Mouse (Mus musculus): ENCODE measurements around the gene Anp32b. TPM values are rescaled to one million over a fixed set of nuclear protein-coding genes. Genes with fewer than 3 reads are reported as not detected.

Anp32b gene
- 183 TPM for polyA plus RNA-seq (2021)

DNA sequence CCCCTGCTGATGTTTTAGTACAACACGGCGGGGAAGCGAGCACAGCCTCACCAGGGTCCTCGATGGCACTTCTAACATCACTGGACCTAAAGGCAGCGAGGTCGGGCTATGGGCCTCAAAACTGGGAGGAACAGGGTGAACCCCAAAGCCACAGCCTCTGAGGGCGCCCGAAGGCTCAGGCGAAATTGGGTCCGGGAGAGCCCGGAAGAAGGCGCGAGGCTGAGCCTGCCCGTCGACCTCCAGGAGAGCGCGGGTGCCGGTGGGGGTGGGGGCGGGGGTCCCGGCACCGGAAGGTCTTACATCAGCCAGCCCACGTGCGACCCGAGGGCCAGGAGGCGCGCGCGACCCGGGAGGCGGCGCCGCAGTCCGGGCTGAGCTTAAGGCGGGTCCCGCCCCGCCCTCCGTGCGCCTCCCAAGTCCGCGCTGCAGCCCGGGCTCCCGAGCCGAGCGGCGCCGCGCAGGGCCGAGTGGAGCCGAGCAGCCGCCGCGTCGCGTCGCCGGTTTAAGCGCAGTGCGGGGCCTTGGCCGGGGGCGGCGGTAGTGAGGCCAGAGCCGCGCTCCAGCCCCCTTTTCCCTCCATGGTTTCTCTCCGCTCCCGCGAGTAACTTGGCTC is at the start of gene Anp32b:
Gene Anp32b, plus strand, starts transcription at position 384 of the 613 bp plus-strand sequence.
- in situ Hi-C loops (cut with MboI; ENCODE audit: low pct_unique_long_range_greater_than_20kb): no loop called here
- peak; percentile 94 for ATAC-seq
- ChIA-PET POLR2A (interaction anchor here (0.6 to 1.0 kb wide), 2 partner anchors 60 to 61 kb away, joined by 3 to 5 read pairs; partner anchors contain the start of gene Trmo), CTCF (interaction anchor here (1.2 to 1.6 kb wide), 2 partner anchors 13 to 60 kb away, joined by 4 read pairs; no protein-coding TSS in a partner anchor)
- TF ChIP-seq CTCF (IDR thresholded peaks at IDR 0.05): peak; percentile 95
- no peak for DNase-seq (ENCODE audit: low read depth, low spot score)
- H3K27me3 ChIP-seq: no peaks in the 10 kb centered on the region

DNA sequence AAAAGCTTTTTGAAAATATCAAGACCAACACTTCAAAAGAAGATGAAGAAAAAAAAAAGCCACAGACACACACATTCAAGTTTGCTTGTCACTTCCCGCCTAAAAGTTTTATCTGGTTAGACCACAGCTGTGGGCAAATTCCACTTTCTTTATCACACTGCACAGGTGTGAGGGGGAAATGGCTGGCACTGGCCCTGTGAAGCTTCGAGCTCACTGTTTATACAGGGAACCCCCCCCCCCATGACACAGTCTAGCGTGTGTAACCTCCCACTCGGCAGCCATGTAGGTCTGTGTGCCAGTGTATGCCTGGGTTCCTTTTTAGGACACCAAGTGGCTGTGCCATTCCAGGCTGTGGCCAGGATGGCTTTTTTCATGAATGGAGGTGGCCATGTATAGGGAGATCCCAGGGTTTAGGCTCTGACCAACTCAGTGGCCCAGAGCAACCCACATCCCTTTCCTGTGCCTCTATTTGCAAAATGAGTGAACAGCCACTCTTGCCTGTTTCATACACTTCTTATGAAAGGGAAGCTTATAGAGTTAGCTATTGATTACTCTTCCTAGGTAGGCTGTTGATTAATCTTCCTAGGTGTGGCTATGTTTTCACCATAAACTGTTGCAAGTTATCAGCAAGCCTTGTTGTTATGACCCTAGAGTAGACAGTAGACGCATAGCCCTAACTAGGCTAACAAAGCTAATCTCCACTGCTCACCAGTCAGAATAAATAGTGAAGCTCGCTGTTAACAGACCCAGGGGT is 46.5 kb upstream of the Anp32b start:
- ChIA-PET CTCF (interaction anchor here (0.6 to 2.7 kb wide), 4 partner anchors 10 to 15 kb away, joined by 3 to 13 read pairs (median 3); partner anchors contain the start of gene Trmo), POLR2A (no interaction called here)
- in situ Hi-C loops (cut with MboI; ENCODE audit: low pct_unique_long_range_greater_than_20kb): no loop called here
- H3K27me3 ChIP-seq: peaks cover 3% of the 10 kb centered on the region
- no peak for DNase-seq (ENCODE audit: low read depth, low spot score)
- no peak for ATAC-seq
- TF ChIP-seq CTCF (IDR thresholded peaks at IDR 0.05): no peak

DNA sequence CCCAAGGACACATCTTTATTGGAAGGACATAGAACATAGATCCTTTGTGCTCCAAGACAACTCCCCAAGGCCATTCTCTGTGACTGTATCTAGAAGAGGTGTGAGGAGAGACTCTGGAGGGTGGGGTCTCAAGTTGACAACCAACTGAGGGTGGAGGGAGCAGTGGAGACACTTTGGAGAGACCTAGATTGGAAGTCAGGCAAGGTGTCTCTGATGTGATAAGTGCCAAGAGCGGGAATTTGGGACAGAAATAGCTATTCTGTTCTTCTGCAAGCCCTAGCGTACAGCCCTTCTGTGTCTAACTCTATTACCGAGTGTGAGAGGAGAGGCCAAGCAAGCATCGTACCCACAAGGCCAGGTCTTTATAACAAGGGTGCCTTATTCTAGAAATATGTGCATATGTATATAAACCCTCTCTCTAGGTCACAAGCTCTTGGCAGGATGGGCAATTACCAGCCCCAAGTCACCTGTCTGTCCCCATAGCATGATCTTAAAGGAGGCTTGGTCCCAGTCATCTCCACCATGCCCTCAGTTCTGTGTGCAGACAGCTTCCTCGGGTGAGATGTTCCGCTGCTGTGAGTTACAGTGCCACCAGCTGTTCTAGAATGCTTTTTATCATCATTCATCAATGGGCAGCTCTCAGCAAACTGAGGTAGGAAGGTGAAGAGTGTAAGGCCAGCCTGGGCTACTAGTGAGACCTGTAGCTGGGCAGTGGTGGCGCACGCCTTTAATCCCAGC is 43.6 kb upstream of the Anp32b start:
- ATAC-seq (no peak), DNase-seq (ENCODE audit: low read depth, low spot score) (no peak)
- no peak for TF ChIP-seq CTCF (IDR thresholded peaks at IDR 0.05)
- CTCF ChIA-PET: no interaction called here
- peaks cover 6% of the 10 kb centered on the region for H3K27me3 ChIP-seq
- in situ Hi-C loops (cut with MboI; ENCODE audit: low pct_unique_long_range_greater_than_20kb): no loop called here
- POLR2A ChIA-PET: no interaction called here

DNA sequence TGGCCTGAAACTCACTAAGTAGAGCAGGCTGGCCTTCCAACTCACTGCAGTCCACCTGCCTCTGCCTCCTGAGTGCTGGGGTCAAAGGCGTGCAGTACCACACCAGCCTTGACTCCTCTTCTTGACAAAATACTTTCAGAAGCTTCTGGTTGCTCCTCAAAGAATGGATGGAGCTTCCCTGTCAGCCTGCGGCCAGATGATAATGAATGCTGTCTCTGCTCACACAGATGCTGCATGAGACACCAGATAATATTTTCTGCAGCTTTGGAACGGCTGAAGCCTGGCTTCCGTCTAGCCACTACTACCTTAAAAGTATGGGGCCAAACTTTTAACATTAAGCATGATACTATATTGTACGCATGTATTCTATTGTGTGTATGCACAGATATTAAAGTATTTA is 40.0 kb upstream of the Anp32b start:
- in situ Hi-C loops (cut with MboI; ENCODE audit: low pct_unique_long_range_greater_than_20kb): no loop called here

DNA sequence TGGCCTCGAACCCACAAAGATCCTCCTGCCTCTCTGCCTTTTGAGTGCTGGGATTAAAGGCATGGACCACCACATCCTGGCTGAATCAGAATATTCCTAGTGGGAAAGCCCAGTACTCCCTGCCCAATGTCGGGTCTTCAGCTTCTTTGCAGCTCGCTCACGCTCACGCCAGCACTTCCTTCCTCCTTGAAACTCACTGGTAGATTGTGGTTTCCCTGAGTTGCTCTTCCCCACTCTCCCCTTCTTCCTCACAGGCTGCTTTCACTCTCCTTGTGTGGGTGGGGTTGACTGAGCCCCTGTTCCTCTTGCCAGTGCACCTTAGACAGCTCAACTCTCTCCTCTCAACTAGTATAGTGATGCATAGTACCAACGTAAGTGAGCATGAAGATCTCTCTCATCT is 39.2 kb upstream of the Anp32b start:
- peaks cover 3% of the 10 kb centered on the region for H3K27me3 ChIP-seq
- ChIA-PET POLR2A (no interaction called here), CTCF (interaction anchor here (1.5 kb wide), 1 partner anchor 17 kb away, joined by 4 read pairs; no protein-coding TSS in a partner anchor)
- TF ChIP-seq CTCF (IDR thresholded peaks at IDR 0.05): no peak
- ATAC-seq (no peak), DNase-seq (ENCODE audit: low read depth, low spot score) (no peak)
- in situ Hi-C loops (cut with MboI; ENCODE audit: low pct_unique_long_range_greater_than_20kb): no loop called here

More for the DNA sequence above, 40.0 kb upstream of the Anp32b start:
- peaks cover 3% of the 10 kb centered on the region for H3K27me3 ChIP-seq
- POLR2A ChIA-PET: no interaction called here
- CTCF ChIA-PET: no interaction called here
- no peak for ATAC-seq
- TF ChIP-seq CTCF (IDR thresholded peaks at IDR 0.05): no peak
- DNase-seq (ENCODE audit: low read depth, low spot score): no peak

DNA sequence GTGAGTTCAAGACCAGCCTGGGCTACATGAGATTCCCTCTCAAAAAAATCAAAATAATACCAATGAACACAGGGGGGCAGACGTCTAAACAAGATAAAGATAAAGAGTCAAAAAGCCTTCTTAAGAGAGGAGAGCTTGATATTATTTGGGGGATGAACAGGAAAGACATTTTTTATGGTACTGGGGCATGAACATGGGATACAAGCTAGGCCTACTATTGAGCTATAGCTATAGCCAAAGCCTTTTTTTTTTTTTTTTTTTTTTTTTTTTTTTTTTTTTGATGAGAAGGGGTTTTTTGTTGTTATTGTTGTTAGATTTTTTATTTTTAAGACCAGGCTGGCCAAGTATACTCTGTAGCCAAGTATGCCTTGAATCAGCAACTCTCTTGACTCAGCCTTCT is 38.6 kb upstream of the Anp32b start:
- in situ Hi-C loops (cut with MboI; ENCODE audit: low pct_unique_long_range_greater_than_20kb): no loop called here
- ATAC-seq: no peak
- ChIA-PET CTCF (interaction anchor here (1.5 kb wide), 1 partner anchor 18 kb away, joined by 4 read pairs; no protein-coding TSS in a partner anchor), POLR2A (no interaction called here)
- DNase-seq (ENCODE audit: low read depth, low spot score): no peak
- TF ChIP-seq CTCF (IDR thresholded peaks at IDR 0.05): no peak
- peaks cover 3% of the 10 kb centered on the region for H3K27me3 ChIP-seq

DNA sequence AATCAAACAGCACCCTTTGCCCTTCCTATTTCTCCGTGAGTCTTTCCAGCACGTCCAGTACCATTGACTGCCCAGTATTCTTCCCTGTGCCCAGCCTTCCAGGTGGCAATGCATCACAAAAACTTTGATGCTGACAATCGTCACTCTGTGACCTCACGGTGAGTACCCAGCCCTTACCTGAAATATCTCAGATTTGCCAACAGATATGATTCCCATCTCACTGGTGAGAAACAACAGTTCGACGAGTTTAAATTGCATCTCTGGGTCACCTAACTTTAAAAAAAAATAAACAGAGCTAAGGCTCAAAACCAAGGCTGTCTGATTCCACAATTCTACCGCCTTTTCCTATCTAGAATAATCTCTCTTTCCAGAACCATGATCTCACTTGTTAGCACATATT is 37.3 kb upstream of the Anp32b start, which contains the start of gene Hemgn:
Gene Hemgn, minus strand, starts transcription at position 101 of the 400 bp plus-strand sequence.
- H3K27me3 ChIP-seq: peaks cover 3% of the 10 kb centered on the region
- ATAC-seq (no peak), DNase-seq (ENCODE audit: low read depth, low spot score) (no peak)
- ChIA-PET CTCF (interaction anchor here (0.6 kb wide), 1 partner anchor 50 kb away, joined by 3 read pairs; no protein-coding TSS in a partner anchor), POLR2A (no interaction called here)
- in situ Hi-C loops (cut with MboI; ENCODE audit: low pct_unique_long_range_greater_than_20kb): no loop called here
- no peak for TF ChIP-seq CTCF (IDR thresholded peaks at IDR 0.05)

DNA sequence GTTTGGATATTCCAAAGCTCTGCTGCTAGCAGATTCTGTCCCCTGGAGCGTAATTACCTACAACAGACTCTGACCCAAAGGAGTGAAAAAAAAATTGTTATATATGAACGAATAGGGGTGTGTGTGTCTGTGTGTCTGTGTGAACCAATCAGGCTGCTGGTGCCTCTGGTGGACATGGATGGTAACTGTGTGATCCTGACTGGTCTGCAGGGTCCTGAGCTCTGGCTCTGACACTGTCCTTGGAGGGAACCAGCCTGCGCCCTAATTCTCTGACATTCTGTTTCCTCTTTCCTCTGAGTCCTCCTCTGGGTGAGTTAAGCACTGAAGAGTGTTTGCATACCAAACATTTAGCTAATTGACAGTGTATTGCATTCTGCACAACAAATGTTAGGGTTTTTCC is 33.2 kb upstream of the Anp32b start:
- in situ Hi-C loops (cut with MboI; ENCODE audit: low pct_unique_long_range_greater_than_20kb): no loop called here
- TF ChIP-seq CTCF (IDR thresholded peaks at IDR 0.05): no peak
- no peaks in the 10 kb centered on the region for H3K27me3 ChIP-seq
- POLR2A ChIA-PET: no interaction called here
- DNase-seq (ENCODE audit: low read depth, low spot score) (no peak), ATAC-seq (no peak)
- CTCF ChIA-PET: interaction anchor here (1.6 kb wide), 2 partner anchors 13 to 27 kb away, joined by 3 to 7 read pairs; no protein-coding TSS in a partner anchor

DNA sequence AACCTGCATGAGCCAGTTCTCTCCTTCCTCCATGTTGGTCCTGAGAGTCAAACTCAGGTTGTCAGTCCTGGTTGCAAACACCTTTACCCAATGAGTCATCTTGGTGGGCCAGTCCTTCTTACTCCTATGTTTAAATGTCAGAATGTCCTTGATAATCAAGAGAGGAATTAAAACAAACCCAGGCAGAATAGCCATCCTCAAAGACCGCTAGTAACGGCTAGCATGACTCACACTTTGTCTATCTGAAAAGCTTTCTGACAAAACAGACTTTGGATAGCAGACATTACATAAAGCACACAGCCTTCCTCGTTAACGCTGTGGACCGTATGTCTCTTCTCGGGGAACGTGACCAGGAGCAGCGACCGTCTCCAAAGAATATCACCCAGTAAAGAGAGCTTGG is 31.9 kb upstream of the Anp32b start:
- DNase-seq (ENCODE audit: low read depth, low spot score) (no peak), ATAC-seq (no peak)
- in situ Hi-C loops (cut with MboI; ENCODE audit: low pct_unique_long_range_greater_than_20kb): no loop called here
- no peaks in the 10 kb centered on the region for H3K27me3 ChIP-seq
- ChIA-PET CTCF (interaction anchor here (1.0 kb wide), 1 partner anchor 15 kb away, joined by 3 read pairs; no protein-coding TSS in a partner anchor), POLR2A (no interaction called here)
- no peak for TF ChIP-seq CTCF (IDR thresholded peaks at IDR 0.05)

DNA sequence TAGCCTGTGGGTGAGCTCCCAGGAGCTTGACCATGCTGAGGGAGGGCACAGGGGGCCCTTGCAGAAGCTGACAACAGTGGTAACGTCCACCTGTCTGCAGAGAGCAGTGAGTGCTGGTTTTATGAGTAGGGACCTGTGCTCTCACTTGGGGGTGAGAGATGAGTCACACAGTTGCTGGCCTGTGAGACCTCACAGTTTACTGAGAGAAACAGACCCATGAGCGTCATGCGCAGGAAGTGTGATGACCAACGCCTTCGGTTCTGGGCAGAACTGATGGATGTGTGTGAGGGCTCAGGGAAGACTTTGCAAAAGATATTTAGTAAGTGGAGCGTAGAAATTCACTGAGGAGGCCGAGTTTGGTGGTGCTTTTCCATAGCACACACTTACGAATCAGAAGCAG is 28.1 kb upstream of the Anp32b start:
- in situ Hi-C loops (cut with MboI; ENCODE audit: low pct_unique_long_range_greater_than_20kb): no loop called here
- ATAC-seq (no peak), DNase-seq (ENCODE audit: low read depth, low spot score) (no peak)
- TF ChIP-seq CTCF (IDR thresholded peaks at IDR 0.05): no peak
- POLR2A ChIA-PET: no interaction called here
- H3K27me3 ChIP-seq: no peaks in the 10 kb centered on the region
- CTCF ChIA-PET: no interaction called here

All from Patski (cell line).